In the genomic region with DNA sequence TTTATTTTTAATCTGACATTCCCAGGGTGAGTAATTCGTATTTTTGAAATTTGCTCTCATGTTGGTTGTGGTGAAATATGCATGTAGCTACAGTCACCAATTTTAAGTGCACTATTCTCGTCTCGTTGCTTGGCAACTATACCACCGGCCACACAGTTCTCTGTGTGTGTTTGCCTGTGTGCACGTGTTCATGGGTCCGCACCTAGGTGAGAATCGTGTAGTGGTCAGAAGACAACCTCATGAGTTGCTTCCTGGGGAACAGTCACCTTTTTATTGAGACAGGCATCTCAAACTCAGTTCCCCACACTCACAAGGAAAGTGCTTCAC, we compare ENCODE assay signal across 28 mouse cellular contexts.
"Had no signal": no experiment of that assay in that cellular context is flagged by ENCODE, and none has a peak within 500 bp of the region (broad histone marks: within the 10 kb centered on the region; RNA-seq: fewer than 3 reads in every experiment).

No protein-coding gene starts in this region.

- H3K27ac ChIP-seq: gastrocnemius, adult 2 months; heart, adult 2 months; heart, embryonic 13.5 days; heart, embryonic 15.5 days; hindbrain, embryonic 13.5 days; hindbrain, embryonic 15.5 days; hindbrain, postnatal 0 days; kidney, embryonic 15.5 days; kidney, postnatal 0 days; limb, embryonic 13.5 days; limb, embryonic 15.5 days; liver, embryonic 12.5 days; liver, embryonic 14.5 days had no signal

- H3K4me3 ChIP-seq: gastrocnemius, adult 2 months; heart, adult 2 months; heart, embryonic 13.5 days; heart, embryonic 15.5 days; hindbrain, embryonic 13.5 days; hindbrain, embryonic 15.5 days; kidney, embryonic 15.5 days; limb, embryonic 13.5 days; limb, embryonic 15.5 days; liver, embryonic 12.5 days had no signal

- H3K4me1 ChIP-seq: heart, embryonic 15.5 days; hindbrain, embryonic 15.5 days; kidney, embryonic 15.5 days; limb, embryonic 15.5 days; liver, embryonic 12.5 days had no signal

- H3K9ac ChIP-seq: heart, embryonic 13.5 days; heart, embryonic 15.5 days; hindbrain, embryonic 13.5 days; hindbrain, embryonic 15.5 days; kidney, embryonic 15.5 days; limb, embryonic 13.5 days; limb, embryonic 15.5 days; liver, embryonic 12.5 days; liver, embryonic 14.5 days had no signal

- H3K9me3 ChIP-seq: heart, embryonic 15.5 days; hindbrain, embryonic 15.5 days; kidney, embryonic 15.5 days; limb, embryonic 15.5 days; liver, embryonic 12.5 days had no signal

- DNase-seq: gastrocnemius, adult 2 months; gastrocnemius, postnatal 10 days; gastrocnemius, postnatal 36 days; heart, adult 11 months; heart, adult 2 months; heart, postnatal 14 days; heart, postnatal 36 days; kidney, adult 11 months; kidney, adult 2 months; kidney, adult 9 months; kidney, postnatal 14 days; kidney, postnatal 36 days; layer of hippocampus, adult 9-11 months; layer of hippocampus, postnatal 36 days; left cerebral cortex, postnatal 4 days had no signal

- H3K4me2 ChIP-seq: heart, embryonic 11.5 days; heart, embryonic 13.5 days; heart, embryonic 15.5 days; hindbrain, embryonic 13.5 days; hindbrain, embryonic 15.5 days; kidney, embryonic 15.5 days; limb, embryonic 13.5 days; limb, embryonic 15.5 days; liver, embryonic 12.5 days had no signal

- H3K36me3 ChIP-seq: heart, embryonic 13.5 days; heart, embryonic 15.5 days; hindbrain, embryonic 13.5 days; hindbrain, embryonic 15.5 days; kidney, embryonic 15.5 days; limb, embryonic 13.5 days; limb, embryonic 15.5 days; liver, embryonic 12.5 days had no signal

- ATAC-seq: hindbrain, postnatal 0 days; intestine, embryonic 16.5 days; liver, embryonic 12.5 days had no signal

- H3K27me3 ChIP-seq: heart, embryonic 15.5 days; hindbrain, embryonic 15.5 days; kidney, embryonic 15.5 days; limb, embryonic 13.5 days; limb, embryonic 15.5 days; liver, embryonic 12.5 days had no signal
